Mouse (Mus musculus): ENCODE data around the gene Cypt2.
"Not testable (repeated sequence)": the region's sequence is repeated elsewhere in the genome, so short reads cannot be mapped to it uniquely, and the experiment has no call there.

- TF ChIP-seq CTCF (IDR thresholded peaks at IDR 0.05; ENCODE audit: extremely low read depth, insufficient read depth, insufficient read length, insufficient replicate concordance); POLR2A (IDR thresholded peaks at IDR 0.05; ENCODE audit: low read depth, low read length): not testable (repeated sequence)
These were observed at the start of gene Cypt2 for GRCm38 (mm10) chrX:105499472-105499871.

Measured in spleen, adult 2 months (tissue).